ENCODE assay signal across 17 mouse cellular contexts in genomic region chr5:107264426-107265360, GRCm38 (mm10). TPM values are rescaled to one million over a fixed set of nuclear protein-coding genes. Genes with fewer than 3 reads are reported as not detected.
A peak's percentile ranks its signal among the peaks of the same experiment; 100 is the strongest.
DNase-seq lines count a peak whose midpoint lies in the region; ATAC-seq and TF ChIP-seq lines count a peak whose summit lies in the region.
"Had no signal": no experiment of that assay in that cellular context is flagged by ENCODE, and none has a peak within 500 bp of the region (broad histone marks: within the 10 kb centered on the region; RNA-seq: fewer than 3 reads in every experiment).

No protein-coding gene starts in this region.

- H3K9me3 ChIP-seq in liver, embryonic 12.5 days (replicated peaks), result no peaks in the 10 kb centered on the region
- no peaks in the 10 kb centered on the region for H3K9me3 ChIP-seq in midbrain, postnatal 0 days (ENCODE audit: low read length)
- H3K9me3 ChIP-seq: embryonic facial prominence, embryonic 13.5 days; heart, embryonic 15.5 days; hindbrain, embryonic 13.5 days; limb, embryonic 15.5 days; midbrain, embryonic 12.5 days had no signal

- H3K9ac ChIP-seq in liver, embryonic 12.5 days, result no peak overlapping the region
- H3K9ac ChIP-seq in midbrain, postnatal 0 days (replicated peaks; ENCODE audit: low read length, poor library complexity, severe bottlenecking), result no peak overlapping the region
- H3K9ac ChIP-seq: embryonic facial prominence, embryonic 13.5 days; heart, embryonic 15.5 days; hindbrain, embryonic 13.5 days; limb, embryonic 15.5 days; midbrain, embryonic 12.5 days had no signal

- no peak overlapping the region for H3K27ac ChIP-seq in liver, embryonic 12.5 days
- no peak overlapping the region for H3K27ac ChIP-seq in midbrain, postnatal 0 days (ENCODE audit: low read depth, low read length)
- H3K27ac ChIP-seq: embryonic facial prominence, embryonic 13.5 days; heart, embryonic 15.5 days; hindbrain, embryonic 13.5 days; limb, embryonic 15.5 days; midbrain, embryonic 12.5 days had no signal

- peaks cover 23% of the 10 kb centered on the region for H3K36me3 ChIP-seq in liver, embryonic 12.5 days
- no peaks in the 10 kb centered on the region for H3K36me3 ChIP-seq in midbrain, postnatal 0 days (ENCODE audit: insufficient read depth, low read length)
- H3K36me3 ChIP-seq: heart, embryonic 15.5 days; hindbrain, embryonic 13.5 days; midbrain, embryonic 12.5 days had no signal

- DNase-seq in liver, result no peak
- DNase-seq in cerebellum, postnatal 36 days, result no peak
- DNase-seq in midbrain, postnatal 0 days (ENCODE audit: low spot score), result no peak
- DNase-seq: cerebellum, adult 11 months; kidney, adult 11 months; kidney, postnatal 10 days; layer of hippocampus, adult 9-11 months had no signal

- ATAC-seq in liver, embryonic 12.5 days, result no peak; the same call in 1 of the 2 replicates
- peak; percentile 81 for ATAC-seq in activated CD4-positive, CD25-positive, alpha-beta regulatory T cell, adult 4 months
- ATAC-seq in megakaryocyte-erythroid progenitor cell, adult 5-6 weeks (replicated peaks; ENCODE audit: low FRiP score, low TSS enrichment, poor library complexity, severe bottlenecking), result peak; percentile 36; the same call in 1 of the 2 replicates
- no peak for ATAC-seq in frontal cortex, adult (ENCODE audit: low TSS enrichment)
- no peak for ATAC-seq in midbrain, postnatal 0 days (ENCODE audit: low FRiP score)

- no peak for TF ChIP-seq CTCF in midbrain, postnatal 0 days (IDR thresholded peaks at IDR 0.05)

- 62% methylated on average over 16 of the region's 16 CpGs for WGBS in liver, embryonic 12.5 days (ENCODE audit: insufficient replicate concordance)
- 94% methylated on average over 16 of the region's 16 CpGs for WGBS in midbrain, postnatal 0 days

- H3K27me3 ChIP-seq in liver, embryonic 12.5 days (replicated peaks), result no peaks in the 10 kb centered on the region
- H3K27me3 ChIP-seq in midbrain, postnatal 0 days (ENCODE audit: insufficient read depth, low read length), result no peaks in the 10 kb centered on the region; the same call in 1 of the 2 replicates
- H3K27me3 ChIP-seq: embryonic facial prominence, embryonic 13.5 days; heart, embryonic 15.5 days; limb, embryonic 15.5 days had no signal

- peak overlapping the region; percentile 34 for H3K4me2 ChIP-seq in liver, embryonic 12.5 days
- H3K4me2 ChIP-seq in midbrain, postnatal 0 days (ENCODE audit: low read depth, low read length, poor library complexity, severe bottlenecking), result no peak overlapping the region
- H3K4me2 ChIP-seq: embryonic facial prominence, embryonic 13.5 days; heart, embryonic 15.5 days; hindbrain, embryonic 13.5 days; limb, embryonic 15.5 days; midbrain, embryonic 12.5 days had no signal

- no peak overlapping the region for H3K4me3 ChIP-seq in liver, embryonic 12.5 days
- H3K4me3 ChIP-seq in midbrain, postnatal 0 days (ENCODE audit: low read depth, low read length), result no peak overlapping the region
- H3K4me3 ChIP-seq: embryonic facial prominence, embryonic 13.5 days; heart, embryonic 15.5 days; hindbrain, embryonic 13.5 days; limb, embryonic 15.5 days; midbrain, embryonic 12.5 days; myocyte had no signal

- H3K4me1 ChIP-seq in liver, embryonic 12.5 days, result peaks cover 71% of the 10 kb centered on the region
- no peaks in the 10 kb centered on the region for H3K4me1 ChIP-seq in midbrain, postnatal 0 days (ENCODE audit: insufficient read depth, low read length)

RNA-seq across cellular contexts. Expression of gene Tgfbr3, which starts 24.7 kb away (rescaled TPM):
- 18.4 and 19.2 TPM in 2 replicates for polyA plus RNA-seq in liver, embryonic 12.5 days (2016; fragmentation: Nextera tagmentation; extraction: Ambion mirVana)
- polyA plus RNA-seq in activated CD4-positive, CD25-positive, alpha-beta regulatory T cell, adult 4 months (2017; shearing (Covaris generic)), result 1 to 10 TPM; 4.0 to 8.2 TPM
- total RNA-seq in megakaryocyte-erythroid progenitor cell, adult 5-6 weeks (2014; fragmentation: Nextera tagmentation), result 28.8 and 36.5 TPM in 2 replicates
- 25.6 and 35.5 TPM in 2 replicates for total RNA-seq in megakaryocyte-erythroid progenitor cell, adult 5-6 weeks (2017)
- 13.8 and 16.7 TPM in 2 replicates for total RNA-seq in midbrain, postnatal 0 days (2014; rRNA removed)
- 4.0 and 4.3 TPM in 2 replicates for polyA plus RNA-seq in midbrain, postnatal 0 days (2015; fragmentation: Nextera tagmentation; extraction: Ambion mirVana)

Comparison
In these comparisons a context has a peak if more than half of its experiments do, and no peak if none do; other contexts are left out.
1. ATAC-seq: peak in activated CD4-positive, CD25-positive, alpha-beta regulatory T cell, adult 4 months (single experiment) and megakaryocyte-erythroid progenitor cell, adult 5-6 weeks (single experiment); none in liver, embryonic 12.5 days (single experiment), frontal cortex, adult (single experiment) and midbrain, postnatal 0 days (single experiment).